Mouse (Mus musculus) bone marrow, adult 2 months (tissue): Measurements from ENCODE around the gene Hist2h3c1. TPM values are rescaled to one million over a fixed set of nuclear protein-coding genes. Genes with fewer than 3 reads are reported as not detected.

Experiments
- H3K27ac ChIP-seq: fragments of 200-500 bp; 2 replicates; pipeline ENCODE4 v1.5.1; 2012; ENCODE audit warnings: low read depth, mild to moderate bottlenecking, control low read depth, inconsistent platforms, low read length; ENCODE audit not compliant: control insufficient read depth, poor library complexity, insufficient read depth
- H3K4me1 ChIP-seq: fragments of 200-500 bp; 2 replicates; pipeline ENCODE4 v1.6.1; 2011; ENCODE audit warnings: low read length; ENCODE audit not compliant: control insufficient read depth, insufficient read depth
- H3K4me3 ChIP-seq: fragments of 200-500 bp; replicated peaks from 2 replicates; pipeline ENCODE3; 2011; ENCODE audit warnings: mild to moderate bottlenecking, low read depth, low read length, control low read depth; ENCODE audit not compliant: control insufficient read depth
- CTCF ChIP-seq: fragments of 200-500 bp; IDR thresholded peaks from 2 replicates; pipeline ENCODE4 v1.5.1; 2011; ENCODE audit warnings: low read length, control low read depth; ENCODE audit not compliant: control insufficient read depth, insufficient read depth
- POLR2A ChIP-seq: fragments of 200-500 bp; IDR thresholded peaks from 2 replicates; pipeline ENCODE4 v1.6.1; 2011; ENCODE audit warnings: low read depth, mild to moderate bottlenecking, control low read depth, low read length, borderline replicate concordance; ENCODE audit not compliant: control insufficient read depth
- WGBS: fragments of 180-500 bp; shearing (Covaris S2); methylation state at CpG from one replicate; pipeline ENCODE4 v1.1.7; 2018; 5-methylcytosine and 5-hydroxymethylcytosine counted together
- polyA plus RNA-seq: library from polyadenylated mRNA; stranded (reverse); fragments of >200 nt; gene quantifications from 2 replicates; pipeline ENCODE4 v1.2.4, GENCODE M21; 2011; ENCODE audit warnings: low replicate concordance; ENCODE audit not compliant: missing spikeins, insufficient read depth, insufficient read length

Gene Hist2h3c1
- polyA plus RNA-seq, 1 experiment = not detected

DNA sequence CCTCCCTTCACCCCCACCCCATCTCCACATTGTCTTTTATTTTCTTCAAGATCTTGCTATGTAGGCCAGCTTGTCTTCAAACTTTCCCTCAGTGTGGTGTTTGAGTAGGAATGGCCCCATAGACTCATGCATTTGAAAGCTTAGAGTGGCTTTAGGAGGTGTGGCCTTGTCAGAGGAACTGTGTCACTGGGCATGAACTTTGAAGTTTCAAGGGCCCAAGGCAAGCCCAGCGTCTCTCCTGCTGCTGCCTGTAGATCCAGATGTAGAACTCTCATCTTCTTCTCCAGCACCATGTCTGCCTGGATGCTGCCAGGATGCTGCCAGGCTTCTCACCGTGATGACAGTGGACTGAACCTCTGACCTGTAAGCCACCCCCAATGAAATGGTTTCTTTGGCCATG lies 17.7 kb upstream of the Hist2h3c1 start:
- Histone ChIP-seq H3K4me3 (no peak overlapping the region), H3K27ac (no peak overlapping the region), H3K4me1 (peaks cover 4% of the 10 kb centered on the region)
- TF ChIP-seq POLR2A = no peak
- TF ChIP-seq CTCF = no peak
- WGBS = 71% methylated on average over 2 of the region's 2 CpGs

DNA sequence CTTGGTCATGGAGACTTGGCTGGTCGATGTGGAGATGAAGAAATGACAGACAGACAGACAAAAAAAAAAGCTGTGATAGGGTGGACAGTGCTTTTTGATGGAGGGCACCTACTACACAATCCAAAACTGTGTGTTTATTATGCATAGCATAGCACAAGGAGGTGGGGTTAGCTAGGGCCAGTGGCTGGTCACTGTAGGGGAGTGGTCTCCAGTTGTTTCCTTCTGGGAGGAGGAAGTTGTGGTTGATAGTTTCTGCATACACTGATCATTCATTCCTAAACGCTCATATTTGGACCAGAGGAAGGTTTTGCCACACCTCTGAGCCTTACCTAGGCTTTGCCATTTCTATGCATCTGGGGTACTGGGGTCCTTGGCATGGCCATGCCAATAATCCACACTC lies 16.1 kb upstream of the Hist2h3c1 start:
- Histone ChIP-seq H3K4me1 (peaks cover 3% of the 10 kb centered on the region), H3K27ac (no peak overlapping the region), H3K4me3 (no peak overlapping the region)
- 40% methylated on average over 2 of the region's 2 CpGs for WGBS
- TF ChIP-seq CTCF (no peak), POLR2A (no peak)

DNA sequence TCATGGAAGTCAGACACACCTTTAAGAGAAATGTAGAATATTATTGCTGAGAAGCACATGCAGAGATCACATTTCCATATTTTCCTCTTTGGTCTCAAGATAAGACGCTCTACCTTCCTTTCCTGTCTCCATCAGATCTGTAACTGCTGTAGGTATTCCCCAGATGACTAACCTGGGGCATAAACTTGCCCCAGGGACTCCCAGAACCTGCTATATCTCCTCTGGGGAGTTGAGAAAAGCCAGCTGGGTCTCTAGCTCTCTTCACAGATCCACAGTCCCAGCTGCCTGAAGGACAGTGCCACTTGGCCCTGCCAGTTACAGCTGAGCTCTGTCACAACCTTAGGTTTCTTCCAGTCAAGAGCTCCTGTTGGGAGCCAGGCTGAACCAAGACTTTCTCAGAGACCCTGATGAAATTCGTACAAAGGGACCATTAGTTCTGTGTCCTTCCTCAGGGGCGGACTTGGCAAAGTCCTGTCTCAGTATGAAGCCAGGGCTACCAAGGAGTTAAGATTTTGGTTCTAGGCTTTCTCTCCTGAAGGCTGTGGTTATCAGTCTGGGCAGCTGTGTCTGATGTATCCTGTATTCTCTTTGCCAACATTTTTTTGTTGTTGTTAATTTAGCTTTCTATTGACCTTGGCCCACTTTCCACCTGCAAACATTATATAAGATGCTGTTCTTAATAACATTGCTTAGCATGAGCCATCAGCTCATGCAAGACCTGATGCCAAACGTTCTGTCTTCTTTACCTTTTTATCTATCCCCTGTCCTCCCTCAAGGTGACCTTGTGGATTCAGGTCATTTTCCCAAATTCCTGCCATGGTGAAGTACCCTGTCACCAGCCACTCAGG lies 15.4 kb upstream of the Hist2h3c1 start:
- H3K4me3 ChIP-seq = no peak overlapping the region
- 70% methylated on average over 4 of the region's 4 CpGs for WGBS
- H3K4me1 ChIP-seq = peaks cover 2% of the 10 kb centered on the region; the same call in 1 of the 2 replicates
- no peak overlapping the region for H3K27ac ChIP-seq
- TF ChIP-seq CTCF (no peak), POLR2A (no peak)

DNA sequence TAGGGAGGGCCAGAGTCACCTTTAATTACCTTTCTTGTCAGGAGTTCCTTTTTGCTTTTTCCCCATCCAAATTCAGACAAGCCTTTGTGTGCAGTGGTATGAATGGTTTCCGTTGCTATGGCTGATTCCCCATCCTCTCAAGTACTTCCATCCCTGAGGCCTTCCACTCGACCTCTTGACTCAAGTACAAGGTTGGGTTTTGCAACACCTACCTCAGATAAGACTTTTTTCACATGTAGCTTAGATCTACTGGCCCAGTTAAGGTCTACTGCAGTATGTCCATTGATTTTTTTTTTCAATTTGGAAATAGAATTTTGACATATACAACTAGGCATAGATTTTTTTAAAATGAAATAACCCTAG lies 14.7 kb upstream of the Hist2h3c1 start:
- Histone ChIP-seq H3K4me3 (no peak overlapping the region), H3K4me1 (peaks cover under 1% of the 10 kb centered on the region; the same call in 1 of the 2 replicates), H3K27ac (no peak overlapping the region)
- 64% methylated on average over 2 of the region's 2 CpGs for WGBS
- TF ChIP-seq CTCF (no peak), POLR2A (no peak)

DNA sequence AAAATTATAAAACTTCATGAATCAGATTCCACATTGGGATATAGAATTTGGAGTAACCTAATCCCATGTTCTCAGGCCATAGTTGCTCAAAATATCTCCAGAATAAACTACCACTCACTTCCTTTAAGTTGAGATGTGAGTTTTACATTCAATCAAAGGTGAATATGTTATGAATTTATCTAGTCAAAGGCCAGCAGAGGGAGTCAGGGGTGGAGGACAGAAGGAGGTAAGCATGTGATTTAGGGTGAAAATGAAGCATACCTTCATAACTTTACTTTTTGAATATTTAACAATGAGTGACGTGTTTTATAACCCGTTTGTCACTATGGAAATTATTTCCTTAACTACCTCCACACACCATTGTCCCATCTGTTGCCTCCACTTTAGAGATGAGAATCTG lies 11.6 kb upstream of the Hist2h3c1 start:
- no peak for TF ChIP-seq POLR2A
- TF ChIP-seq CTCF = no peak
- no peak overlapping the region for H3K4me3 ChIP-seq
- no peaks in the 10 kb centered on the region; the same call in 1 of the 2 replicates for H3K4me1 ChIP-seq
- 78% methylated on average over 2 of the region's 2 CpGs for WGBS
- no peak overlapping the region for H3K27ac ChIP-seq

DNA sequence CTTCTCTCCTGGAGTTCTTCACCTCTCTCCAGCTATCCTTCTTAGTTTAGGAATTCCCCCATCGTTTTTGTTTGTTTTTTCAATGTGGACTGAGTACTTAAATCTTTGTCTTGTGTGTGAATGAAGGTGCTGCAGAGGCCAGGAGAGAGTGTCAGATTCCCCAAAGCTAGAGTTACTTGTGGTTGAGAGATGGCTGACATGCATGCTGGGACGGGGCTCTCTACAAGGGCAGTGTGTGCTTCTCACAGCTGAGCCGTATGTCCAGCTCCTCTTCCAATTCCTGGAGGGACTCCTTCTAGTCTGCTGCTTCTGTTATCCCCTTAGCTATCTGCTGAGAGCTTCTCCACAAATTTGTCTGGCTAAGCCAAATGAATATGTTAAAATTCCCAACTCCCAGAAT lies 10.6 kb upstream of the Hist2h3c1 start:
- TF ChIP-seq CTCF (no peak), POLR2A (no peak)
- H3K4me1 ChIP-seq = no peaks in the 10 kb centered on the region; the same call in none of the 2 replicates
- H3K27ac ChIP-seq = no peak overlapping the region
- no peak overlapping the region for H3K4me3 ChIP-seq
- 80% methylated on average over 3 of the region's 3 CpGs for WGBS

DNA sequence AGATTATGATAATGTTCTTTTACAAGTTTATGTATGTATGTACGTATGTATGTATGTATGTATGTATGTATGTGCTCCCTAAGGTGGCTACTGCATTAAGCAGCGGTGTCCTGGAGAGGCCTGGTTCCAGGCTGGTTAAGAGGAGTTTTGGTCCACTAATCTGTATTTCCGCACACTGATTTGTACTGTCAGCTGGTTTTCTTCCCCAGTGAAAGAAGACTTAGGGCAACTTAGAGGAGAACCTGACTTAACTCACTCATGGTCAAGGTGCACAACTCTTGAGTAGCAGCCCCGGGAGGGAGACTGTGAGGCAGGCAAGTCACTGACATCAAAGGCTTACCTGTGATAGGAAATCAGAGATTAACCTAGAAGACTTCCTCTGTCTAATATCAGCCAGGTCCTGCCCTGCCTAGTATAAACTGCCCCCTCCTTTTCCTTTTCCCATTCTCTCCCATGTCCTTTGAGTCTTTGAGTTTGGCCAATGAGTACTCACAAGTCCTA lies 9.6 kb upstream of the Hist2h3c1 start:
- Histone ChIP-seq H3K4me3 (peak overlapping the region; percentile 60), H3K27ac (peak overlapping the region; percentile 39; the same call in 1 of the 2 replicates), H3K4me1 (no peaks in the 10 kb centered on the region; the same call in none of the 2 replicates)
- TF ChIP-seq CTCF (no peak), POLR2A (no peak)
- WGBS = 81% methylated on average over 4 of the region's 4 CpGs

DNA sequence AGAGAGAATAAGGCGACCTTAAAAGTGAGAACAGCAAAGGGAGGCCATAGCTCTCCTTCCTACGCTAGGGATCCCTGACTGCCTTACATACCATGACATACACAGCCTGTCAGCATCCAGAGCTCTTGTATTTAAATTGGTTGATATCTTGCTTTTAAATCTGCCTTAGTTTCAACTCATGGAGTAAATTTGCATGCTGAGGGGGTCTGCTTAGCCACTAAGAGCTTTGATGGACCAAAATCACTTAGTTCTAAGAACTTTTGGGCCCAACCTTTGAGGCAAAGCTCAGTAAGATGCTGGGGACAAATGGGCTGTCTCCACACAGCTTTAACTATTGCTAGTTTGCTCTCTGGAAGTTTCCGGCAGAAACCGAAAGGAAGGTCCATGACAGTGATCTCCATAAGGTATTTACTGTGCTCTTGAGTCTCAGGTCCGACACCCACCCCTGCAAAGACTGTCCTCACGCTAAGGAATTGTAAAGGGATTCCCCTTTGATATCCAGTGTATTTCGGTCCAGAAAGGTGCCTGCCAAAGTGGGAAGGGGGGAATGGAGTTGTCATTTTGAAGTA lies 9.1 kb upstream of the Hist2h3c1 start:
- 47% methylated on average over 7 of the region's 7 CpGs for WGBS
- TF ChIP-seq POLR2A = no peak
- TF ChIP-seq CTCF = no peak
- H3K4me1 ChIP-seq = no peaks in the 10 kb centered on the region; the same call in none of the 2 replicates
- H3K4me3 ChIP-seq = peak overlapping the region; percentile 60
- peak overlapping the region; percentile 97 for H3K27ac ChIP-seq

DNA sequence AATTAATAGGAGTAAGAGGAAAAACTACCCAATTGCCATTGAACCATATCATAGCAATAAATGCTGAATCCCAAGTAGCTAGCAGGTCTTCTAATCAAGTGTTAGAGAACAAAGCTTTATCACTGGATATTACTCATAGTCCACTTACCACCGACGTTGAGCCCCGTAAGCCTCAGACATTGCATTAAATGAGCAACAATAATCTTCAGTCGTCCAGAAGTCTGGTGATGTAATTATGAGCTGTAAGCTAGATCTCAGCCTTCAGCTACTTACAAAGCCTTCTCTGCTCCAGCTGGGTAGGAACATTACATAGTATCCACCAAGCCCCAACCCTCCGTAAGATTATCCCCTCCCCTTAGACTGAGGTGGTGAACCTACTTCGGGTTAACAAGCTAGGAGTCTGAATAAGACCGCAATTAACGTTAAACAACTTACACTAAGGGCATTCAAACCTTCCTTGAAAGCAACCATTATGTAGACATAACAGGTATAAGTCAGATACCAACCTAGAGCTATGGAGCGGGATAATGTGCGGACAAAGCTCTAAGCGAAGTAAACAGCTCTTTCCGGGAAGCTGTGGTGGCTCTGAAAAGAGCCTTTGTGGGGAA lies 8.5 kb upstream of the Hist2h3c1 start:
- WGBS = 2% methylated on average over 12 of the region's 12 CpGs
- no peaks in the 10 kb centered on the region; the same call in none of the 2 replicates for H3K4me1 ChIP-seq
- TF ChIP-seq POLR2A (no peak), CTCF (no peak)
- H3K4me3 ChIP-seq = peak overlapping the region; percentile 60
- peak overlapping the region; percentile 97 for H3K27ac ChIP-seq
